Mouse (Mus musculus) T-helper 1 cell (primary cell): ENCODE results near the gene Amhr2.

Experiments
- in situ Hi-C: fragments of 300-600 bp; cut with MboI, MseI; formaldehyde crosslinking; loops from one replicate; pipeline ENCODE4 v1.15.1; 2025; ENCODE audit warnings: high pct_unique_total_duplicates

Gene Amhr2

DNA sequence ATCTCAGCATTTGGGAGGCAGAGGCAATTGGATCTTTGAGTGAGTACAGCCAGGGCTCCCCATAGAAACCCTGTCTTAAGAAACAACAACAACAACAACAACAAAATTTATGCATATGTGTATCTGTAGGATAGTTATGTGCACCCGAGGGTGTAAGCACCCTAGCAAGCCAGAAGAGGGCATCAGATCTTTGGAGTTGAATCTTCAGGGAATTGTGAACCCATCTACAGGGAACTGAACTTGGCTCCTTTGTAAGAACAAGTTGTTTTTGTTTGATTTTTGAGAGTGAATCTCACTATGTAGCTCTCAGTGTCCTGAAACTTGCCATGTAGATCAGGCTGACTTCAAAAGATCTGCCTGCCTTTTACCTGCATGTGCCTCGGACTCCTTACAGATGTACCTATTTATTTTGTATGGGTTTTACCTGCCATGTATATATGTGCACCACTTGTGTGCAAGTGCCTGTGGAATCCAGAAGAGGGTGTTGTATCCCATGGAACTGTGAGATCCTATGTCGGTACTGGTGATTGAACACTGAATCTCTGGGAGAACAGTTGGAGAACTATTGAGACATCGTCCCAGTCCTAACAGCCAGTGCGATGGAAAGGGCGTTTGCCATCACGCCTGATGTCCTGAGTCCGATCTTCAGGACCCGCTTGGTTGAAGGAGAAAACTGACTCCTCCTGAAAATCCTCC, 23.7 kb downstream of the Amhr2 start:
- in situ Hi-C loops: loop anchor here (10.0 kb wide), 1 partner anchor 474 kb away; no protein-coding TSS in a partner anchor

DNA sequence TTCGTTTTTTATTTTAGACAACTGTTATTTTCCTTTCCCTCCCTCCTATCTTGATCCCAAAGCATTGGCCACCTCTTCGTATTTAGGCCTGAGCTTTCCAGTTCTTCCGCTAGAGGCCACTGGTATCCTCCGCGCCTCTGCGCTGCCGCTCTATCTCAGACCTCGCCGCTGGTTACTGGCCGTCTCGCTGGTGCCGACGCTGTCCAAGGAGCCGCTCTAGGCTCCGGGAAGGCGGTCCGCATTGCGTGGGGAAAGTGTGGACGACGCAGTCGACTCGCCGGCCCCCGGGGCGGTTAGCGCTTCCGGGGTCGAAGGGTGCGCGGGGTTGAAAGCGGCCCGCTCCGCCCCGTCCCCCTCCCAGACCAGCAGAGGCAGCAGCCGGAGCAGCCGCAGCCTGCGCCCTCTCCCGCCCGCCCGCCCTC, 25.0 kb downstream of the Amhr2 start, which contains the start of gene Pcbp2:
TSS of gene Pcbp2 (plus strand) at position 357 of the 422 bp plus-strand sequence.
- in situ Hi-C loops: loop anchor here (5.0 kb wide), 1 partner anchor 47 kb away; the partner anchor contains the start of genes Map3k12 and Tarbp2

GRCm38 (mm10) chr15:102470605-102471294, 25.6 kb downstream of the Amhr2 start:
- in situ Hi-C loops: loop anchor here (5.0 kb wide), 1 partner anchor 47 kb away; the partner anchor contains the start of genes Map3k12 and Tarbp2

- in situ Hi-C loops: loop anchor here (5.0 kb wide), 1 partner anchor 46 kb away; the partner anchor contains the start of genes Map3k12 and Tarbp2
Measured at GRCm38 (mm10) chr15:102471295-102471645, 26.1 kb downstream of the Amhr2 start.

- in situ Hi-C loops: loop anchor here (5.0 kb wide), 1 partner anchor 46 kb away; the partner anchor contains the start of genes Map3k12 and Tarbp2
Measured at GRCm38 (mm10) chr15:102471727-102472126, 26.6 kb downstream of the Amhr2 start.

DNA sequence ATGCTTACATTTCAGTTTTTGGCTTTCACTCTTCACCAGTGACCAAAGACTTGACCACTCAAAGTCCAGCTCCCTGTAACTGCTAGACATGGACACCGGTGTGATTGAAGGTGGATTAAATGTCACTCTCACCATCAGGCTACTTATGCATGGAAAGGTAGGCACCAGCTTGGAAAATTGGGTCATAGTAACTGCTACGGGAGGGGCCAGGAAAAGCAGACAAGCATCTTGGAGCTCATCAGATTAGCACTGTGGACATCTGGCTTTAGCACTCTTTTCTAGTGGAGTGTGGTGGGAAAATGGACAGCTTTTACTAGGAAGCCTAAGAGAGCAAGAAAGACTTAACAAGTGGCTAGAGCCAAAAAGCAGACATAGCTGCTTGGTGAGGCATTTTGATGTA, 28.1 kb downstream of the Amhr2 start:
- in situ Hi-C loops: loop anchor here (5.0 kb wide), 1 partner anchor 44 kb away; the partner anchor contains the start of genes Map3k12 and Tarbp2

GRCm38 (mm10) chr15:102474520-102474919, 29.4 kb downstream of the Amhr2 start:
- in situ Hi-C loops: loop anchor here (5.0 kb wide), 1 partner anchor 43 kb away; the partner anchor contains the start of genes Map3k12 and Tarbp2

GRCm38 (mm10) chr15:102483136-102483535, 38.0 kb downstream of the Amhr2 start:
- in situ Hi-C loops: no loop called here

- in situ Hi-C loops: no loop called here
Measured at GRCm38 (mm10) chr15:102485853-102486252, 40.7 kb downstream of the Amhr2 start.

GRCm38 (mm10) chr15:102487664-102488063, 42.5 kb downstream of the Amhr2 start:
- in situ Hi-C loops: no loop called here

- in situ Hi-C loops: no loop called here
Measured at GRCm38 (mm10) chr15:102498322-102498721, 53.2 kb downstream of the Amhr2 start.

- in situ Hi-C loops: no loop called here
Measured at GRCm38 (mm10) chr15:102499370-102499769, 54.2 kb downstream of the Amhr2 start.

DNA sequence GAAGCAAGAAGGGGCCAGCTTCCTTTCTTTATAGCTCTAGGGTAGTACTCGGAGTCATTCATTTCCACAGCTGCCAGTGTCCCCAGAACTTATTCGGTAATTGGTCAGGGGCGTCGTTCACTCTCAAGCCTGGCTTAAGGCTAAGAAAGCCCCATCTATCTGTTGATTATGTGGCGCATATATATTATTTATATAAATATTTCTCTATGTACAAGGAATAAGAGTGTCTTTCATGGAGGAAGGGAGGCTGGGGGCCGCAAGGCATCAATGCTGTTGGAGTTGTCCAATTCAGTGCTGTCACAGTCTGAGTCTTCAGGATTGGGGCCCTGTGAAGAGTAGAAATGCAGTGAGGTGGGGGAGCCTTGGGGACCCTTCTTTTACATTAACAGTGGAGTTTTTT, 54.7 kb downstream of the Amhr2 start:
- in situ Hi-C loops: no loop called here

DNA sequence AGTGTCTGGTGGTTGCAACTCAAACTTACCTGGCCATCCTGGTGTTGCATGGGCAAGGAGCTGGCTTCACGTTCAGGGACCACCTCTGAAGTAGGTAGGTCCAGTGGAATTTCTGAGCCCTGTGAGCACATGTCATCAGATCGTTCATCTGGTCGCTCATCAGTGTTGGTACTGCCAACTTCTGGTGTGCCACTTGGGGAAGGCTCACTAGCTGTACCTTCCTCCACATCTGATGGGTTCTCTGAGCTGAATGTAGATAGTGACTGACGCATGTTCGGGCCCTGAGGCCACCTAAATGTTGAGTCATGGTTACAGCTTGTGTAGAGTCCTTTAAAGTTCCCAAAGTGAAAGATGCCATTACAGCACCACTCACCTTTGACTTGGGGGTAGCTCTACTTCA, 55.3 kb downstream of the Amhr2 start:
- in situ Hi-C loops: no loop called here

GRCm38 (mm10) chr15:102501084-102501814, 56.1 kb downstream of the Amhr2 start:
- in situ Hi-C loops: no loop called here

GRCm38 (mm10) chr15:102502254-102502840, 57.2 kb downstream of the Amhr2 start:
- in situ Hi-C loops: no loop called here

GRCm38 (mm10) chr15:102503447-102503846, 58.3 kb downstream of the Amhr2 start, which contains the start of gene Gm10337:
Gm10337 (plus strand) TSS chr15:102503722.
- in situ Hi-C loops: no loop called here
